Mouse (Mus musculus): ENCODE results near the gene Slc7a6. TPM values are rescaled to one million over a fixed set of nuclear protein-coding genes. Genes with fewer than 3 reads are reported as not detected.

The Slc7a6 gene
- polyA plus RNA-seq, 1 experiment = 25.4 TPM

GRCm38 (mm10) chr8:106145331-106145730 is 23.3 kb upstream of the Slc7a6 start:
- Histone ChIP-seq H3K4me1 (ENCODE audit: control insufficient read depth, insufficient read depth, low read length) (no peaks in the 10 kb centered on the region), H3K4me3 (replicated peaks; ENCODE audit: insufficient read depth, low read depth, low read length) (no peak overlapping the region), H3K27me3 (ENCODE audit: control insufficient read depth, insufficient read depth, low read length) (no peaks in the 10 kb centered on the region), H3K27ac (ENCODE audit: insufficient read depth, low read length) (no peak overlapping the region)
- 90% methylated on average over 2 of the region's 2 CpGs for WGBS
- TF ChIP-seq CTCF (IDR thresholded peaks at IDR 0.05; ENCODE audit: borderline replicate concordance, insufficient read depth, low read depth, low read length) (no peak), POLR2A (IDR thresholded peaks at IDR 0.05; ENCODE audit: borderline replicate concordance, insufficient read depth, low read length) (no peak)
- no peak for DNase-seq

DNA sequence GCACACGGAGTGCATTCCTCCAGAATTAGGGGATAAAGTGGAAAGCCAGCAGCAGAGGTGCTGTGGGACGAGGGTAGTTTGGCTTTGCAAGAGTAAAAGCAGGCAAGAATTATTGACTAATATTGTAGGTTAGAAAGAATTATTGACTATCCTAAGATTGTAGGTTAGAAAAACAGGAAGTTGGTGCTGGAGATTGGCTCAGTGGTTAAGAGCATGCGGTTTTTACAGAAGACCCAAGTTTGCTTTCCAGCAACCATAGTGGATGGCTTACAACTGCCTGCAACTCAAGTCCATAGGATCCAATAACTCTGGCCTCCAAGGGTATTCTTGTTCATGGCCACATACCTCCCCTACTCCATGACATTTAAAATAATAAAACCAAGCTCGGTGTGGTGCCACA is 22.6 kb upstream of the Slc7a6 start:
- no peak for TF ChIP-seq POLR2A (IDR thresholded peaks at IDR 0.05; ENCODE audit: borderline replicate concordance, insufficient read depth, low read length)
- no peak for TF ChIP-seq CTCF (IDR thresholded peaks at IDR 0.05; ENCODE audit: borderline replicate concordance, insufficient read depth, low read depth, low read length)
- DNase-seq = no peak
- 95% methylated on average over 4 of the region's 4 CpGs for whole genome bisulfite sequencing
- H3K27me3 ChIP-seq (ENCODE audit: control insufficient read depth, insufficient read depth, low read length) = no peaks in the 10 kb centered on the region
- H3K4me1 ChIP-seq (ENCODE audit: control insufficient read depth, insufficient read depth, low read length) = no peaks in the 10 kb centered on the region
- no peak overlapping the region for H3K4me3 ChIP-seq (replicated peaks; ENCODE audit: insufficient read depth, low read depth, low read length)
- H3K27ac ChIP-seq (ENCODE audit: insufficient read depth, low read length) = no peak overlapping the region

DNA sequence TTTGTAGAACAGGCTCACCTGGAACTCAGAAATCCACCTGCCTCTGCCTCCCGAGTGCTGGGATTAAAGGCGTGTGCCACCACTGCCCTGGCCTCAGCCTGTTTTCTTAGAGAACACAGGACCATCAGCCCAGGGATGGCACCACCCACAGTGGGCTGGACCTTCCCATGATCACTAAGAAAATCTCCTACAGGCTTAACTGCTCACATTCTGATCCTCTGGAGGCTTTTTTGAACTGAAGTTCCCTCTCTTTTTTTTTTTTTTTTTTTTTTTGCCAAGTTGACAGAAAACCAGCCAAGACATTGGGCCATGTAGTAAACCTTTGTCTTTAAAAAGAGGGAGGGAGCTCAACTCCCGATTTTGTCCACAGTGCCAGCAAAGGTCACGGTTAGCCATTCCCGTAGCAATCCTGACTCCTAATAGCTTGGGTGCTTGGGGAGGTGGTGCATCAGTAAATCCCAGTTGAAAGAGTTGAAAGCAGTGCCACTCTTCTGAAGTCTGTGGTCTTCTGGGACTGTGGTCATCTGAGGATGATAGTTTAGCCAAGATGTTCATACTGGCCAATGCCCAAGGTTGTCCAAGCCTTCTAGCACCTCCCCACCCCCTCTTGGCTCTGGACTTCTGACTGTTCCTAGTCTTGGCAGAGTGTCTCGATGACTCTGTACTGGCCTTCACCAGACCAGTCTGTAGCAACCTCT is 20.6 kb upstream of the Slc7a6 start:
- whole genome bisulfite sequencing = 66% methylated on average over 6 of the region's 6 CpGs
- Histone ChIP-seq H3K4me3 (replicated peaks; ENCODE audit: insufficient read depth, low read depth, low read length) (no peak overlapping the region), H3K27ac (ENCODE audit: insufficient read depth, low read length) (no peak overlapping the region), H3K4me1 (ENCODE audit: control insufficient read depth, insufficient read depth, low read length) (peaks cover 3% of the 10 kb centered on the region; the same call in 1 of the 2 replicates), H3K27me3 (ENCODE audit: control insufficient read depth, insufficient read depth, low read length) (no peaks in the 10 kb centered on the region)
- no peak for DNase-seq
- no peak for TF ChIP-seq CTCF (IDR thresholded peaks at IDR 0.05; ENCODE audit: borderline replicate concordance, insufficient read depth, low read depth, low read length)
- TF ChIP-seq POLR2A (IDR thresholded peaks at IDR 0.05; ENCODE audit: borderline replicate concordance, insufficient read depth, low read length) = no peak

GRCm38 (mm10) chr8:106149025-106149424 is 19.6 kb upstream of the Slc7a6 start:
- TF ChIP-seq CTCF (IDR thresholded peaks at IDR 0.05; ENCODE audit: borderline replicate concordance, insufficient read depth, low read depth, low read length) (no peak), POLR2A (IDR thresholded peaks at IDR 0.05; ENCODE audit: borderline replicate concordance, insufficient read depth, low read length) (no peak)
- peaks cover 3% of the 10 kb centered on the region; the same call in 1 of the 2 replicates for H3K4me1 ChIP-seq (ENCODE audit: control insufficient read depth, insufficient read depth, low read length)
- 92% methylated on average over 6 of the region's 6 CpGs for WGBS
- DNase-seq = no peak
- H3K27me3 ChIP-seq (ENCODE audit: control insufficient read depth, insufficient read depth, low read length) = no peaks in the 10 kb centered on the region
- H3K4me3 ChIP-seq (replicated peaks; ENCODE audit: insufficient read depth, low read depth, low read length) = no peak overlapping the region
- no peak overlapping the region for H3K27ac ChIP-seq (ENCODE audit: insufficient read depth, low read length)

DNA sequence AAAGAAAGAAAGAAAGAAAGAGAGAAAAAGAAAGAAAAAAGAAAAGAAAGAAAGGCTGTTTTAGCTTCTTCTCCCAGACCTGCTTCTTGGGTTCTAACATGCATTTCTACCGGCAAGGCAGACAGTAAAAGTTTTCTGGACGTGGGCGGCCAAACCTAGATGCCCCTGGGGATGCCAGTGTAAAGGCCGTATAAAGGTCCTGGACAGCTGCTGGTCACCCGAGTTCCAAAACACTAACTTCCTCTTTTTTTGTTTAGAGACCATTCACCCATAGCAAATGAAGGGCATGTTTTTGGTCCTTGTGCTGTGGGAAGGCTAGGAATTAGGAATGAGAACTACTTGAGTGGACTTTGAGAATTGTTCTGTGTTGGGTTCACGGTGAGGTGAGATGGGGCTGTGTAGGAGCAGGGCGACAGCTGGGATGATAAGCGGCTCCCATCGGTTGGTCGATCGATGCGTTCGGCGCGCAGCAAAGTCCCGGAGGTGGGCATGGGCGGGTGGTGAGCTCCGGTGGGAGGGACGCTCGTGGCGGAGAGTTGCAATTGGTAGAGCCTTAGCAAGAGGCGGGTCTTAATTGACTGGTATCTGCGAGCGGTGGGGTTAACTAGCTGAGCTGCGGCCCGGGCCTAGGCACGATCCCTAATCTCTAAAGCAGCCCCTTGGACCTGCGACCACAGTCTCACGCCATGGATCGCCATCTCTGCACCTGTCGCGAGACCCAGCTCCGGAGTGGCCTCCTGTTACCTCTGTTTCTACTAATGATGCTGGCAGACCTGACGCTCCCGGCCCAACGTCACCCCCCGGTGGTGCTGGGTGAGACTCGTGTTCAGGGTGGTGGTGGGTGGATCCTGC is 18.6 kb upstream of the Slc7a6 start, which contains the start of gene Pla2g15:
Gene Pla2g15 (plus strand): TSS at position 599 of the 852 bp plus-strand sequence.
- peak; percentile 91 for DNase-seq
- WGBS = under 1% methylated on average over 38 of the region's 38 CpGs
- Histone ChIP-seq H3K4me3 (replicated peaks; ENCODE audit: insufficient read depth, low read depth, low read length) (peak within 1 kb of the TSS; percentile 76), H3K4me1 (ENCODE audit: control insufficient read depth, insufficient read depth, low read length) (peaks cover 3% of the 10 kb centered on the region; the same call in 1 of the 2 replicates), H3K27ac (ENCODE audit: insufficient read depth, low read length) (no peak within 1 kb of the TSS), H3K27me3 (ENCODE audit: control insufficient read depth, insufficient read depth, low read length) (no peaks in the 10 kb centered on the region)
- TF ChIP-seq POLR2A (IDR thresholded peaks at IDR 0.05; ENCODE audit: borderline replicate concordance, insufficient read depth, low read length) (peak; percentile 55; the same call in 1 of the 2 replicates), CTCF (IDR thresholded peaks at IDR 0.05; ENCODE audit: borderline replicate concordance, insufficient read depth, low read depth, low read length) (no peak)

DNA sequence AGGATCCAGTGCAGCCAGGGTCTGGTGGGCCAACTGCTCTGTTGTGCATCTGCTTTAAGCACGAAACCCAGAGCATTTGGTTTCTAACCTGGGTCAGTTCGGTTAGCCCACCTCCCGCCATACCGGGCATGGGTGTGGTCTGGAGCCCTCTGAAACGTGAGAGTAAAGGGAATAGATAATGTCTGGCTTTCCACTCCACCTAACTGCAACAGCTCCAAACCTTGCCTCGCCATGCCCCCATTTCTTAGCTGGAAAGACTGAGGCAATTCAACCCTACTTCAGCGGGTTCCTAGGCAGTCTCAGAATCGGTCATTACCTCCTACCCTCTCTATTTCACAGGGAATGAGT is 18.0 kb upstream of the Slc7a6 start:
- DNase-seq = no peak
- Histone ChIP-seq H3K27me3 (ENCODE audit: control insufficient read depth, insufficient read depth, low read length) (no peaks in the 10 kb centered on the region), H3K4me3 (replicated peaks; ENCODE audit: insufficient read depth, low read depth, low read length) (peak overlapping the region; percentile 76), H3K27ac (ENCODE audit: insufficient read depth, low read length) (no peak overlapping the region), H3K4me1 (ENCODE audit: control insufficient read depth, insufficient read depth, low read length) (peaks cover 3% of the 10 kb centered on the region; the same call in 1 of the 2 replicates)
- TF ChIP-seq CTCF (IDR thresholded peaks at IDR 0.05; ENCODE audit: borderline replicate concordance, insufficient read depth, low read depth, low read length) = no peak
- TF ChIP-seq POLR2A (IDR thresholded peaks at IDR 0.05; ENCODE audit: borderline replicate concordance, insufficient read depth, low read length) = no peak
- WGBS = 18% methylated on average over 8 of the region's 8 CpGs

DNA sequence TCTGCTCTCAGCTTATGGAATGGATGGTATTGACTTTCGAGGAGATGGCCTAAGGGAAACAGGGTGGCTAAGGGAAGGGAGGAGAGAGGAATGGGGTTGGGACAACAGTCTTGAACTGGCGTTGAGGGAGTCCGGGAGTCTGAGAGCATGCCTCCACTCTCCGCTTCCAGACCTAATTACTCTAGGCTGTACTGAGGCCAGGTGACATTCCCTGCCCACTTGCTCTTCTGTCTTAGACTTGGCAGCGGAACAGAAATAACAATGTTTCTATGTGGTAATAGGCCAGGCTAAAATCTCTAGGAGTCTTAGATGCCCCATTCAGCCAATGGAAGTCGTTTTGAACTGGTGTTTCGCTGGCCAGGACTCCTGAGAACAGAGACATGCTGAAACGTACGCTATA is 17.6 kb upstream of the Slc7a6 start:
- 52% methylated on average over 9 of the region's 9 CpGs for WGBS
- Histone ChIP-seq H3K27ac (ENCODE audit: insufficient read depth, low read length) (no peak overlapping the region), H3K27me3 (ENCODE audit: control insufficient read depth, insufficient read depth, low read length) (no peaks in the 10 kb centered on the region), H3K4me3 (replicated peaks; ENCODE audit: insufficient read depth, low read depth, low read length) (peak overlapping the region; percentile 76), H3K4me1 (ENCODE audit: control insufficient read depth, insufficient read depth, low read length) (peaks cover 3% of the 10 kb centered on the region; the same call in 1 of the 2 replicates)
- DNase-seq = no peak
- no peak for TF ChIP-seq CTCF (IDR thresholded peaks at IDR 0.05; ENCODE audit: borderline replicate concordance, insufficient read depth, low read depth, low read length)
- no peak for TF ChIP-seq POLR2A (IDR thresholded peaks at IDR 0.05; ENCODE audit: borderline replicate concordance, insufficient read depth, low read length)
